ENCODE assay signal across 15 mouse cellular contexts in the genomic region with DNA sequence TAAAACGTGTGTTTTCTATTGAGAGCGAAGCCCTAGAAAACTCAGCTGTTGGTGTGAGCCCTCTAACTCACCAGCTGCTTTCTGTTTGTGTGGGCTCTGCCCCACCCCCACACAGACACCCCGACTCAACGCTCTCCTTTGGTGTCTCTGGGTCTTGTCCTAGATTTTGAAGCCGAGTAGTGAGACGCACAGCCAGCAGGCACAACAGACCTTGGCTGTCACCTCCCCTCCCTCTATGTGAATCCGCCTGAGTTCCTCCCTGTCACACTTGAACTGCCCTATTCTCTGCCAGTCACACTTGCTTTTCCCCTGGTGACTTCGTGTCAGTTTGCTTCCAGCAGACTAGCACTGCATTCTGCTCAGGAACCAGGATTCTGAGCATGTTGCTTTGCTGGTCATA. TPM values are rescaled to one million over a fixed set of nuclear protein-coding genes. Genes with fewer than 3 reads are reported as not detected.
DNase-seq lines count a peak whose midpoint lies in the region; ATAC-seq and TF ChIP-seq lines count a peak whose summit lies in the region.
"Had no signal": no experiment of that assay in that cellular context is flagged by ENCODE, and none has a peak within 500 bp of the region (broad histone marks: within the 10 kb centered on the region; RNA-seq: fewer than 3 reads in every experiment).

No protein-coding gene starts in this region.

- 46% methylated on average over 8 of the region's 8 CpGs for WGBS in kidney, postnatal 0 days
- 61% methylated on average over 8 of the region's 8 CpGs for WGBS in stomach, postnatal 0 days

- no peak for TF ChIP-seq CTCF in kidney, postnatal 0 days (IDR thresholded peaks at IDR 0.05; ENCODE audit: low read depth)
- no peak for TF ChIP-seq CTCF in G1E (IDR thresholded peaks at IDR 0.05; ENCODE audit: low read depth, low read length)
- TF ChIP-seq CTCF in stomach, postnatal 0 days (IDR thresholded peaks at IDR 0.05; ENCODE audit: low read depth) = no peak

- H3K9me3 ChIP-seq in kidney, postnatal 0 days (replicated peaks; ENCODE audit: low read length) = no peaks in the 10 kb centered on the region
- H3K9me3 ChIP-seq in G1E (replicated peaks) = no peaks in the 10 kb centered on the region
- H3K9me3 ChIP-seq in stomach, postnatal 0 days (ENCODE audit: control insufficient read depth, low read length) = no peaks in the 10 kb centered on the region
- H3K9me3 ChIP-seq: hindbrain, embryonic 10.5 days had no signal

- no peak overlapping the region for H3K9ac ChIP-seq in kidney, postnatal 0 days (ENCODE audit: low read depth, low read length)
- H3K9ac ChIP-seq in stomach, postnatal 0 days (ENCODE audit: low read length) = no peak overlapping the region
- H3K9ac ChIP-seq: liver, embryonic 14.5 days had no signal

- peaks cover 15% of the 10 kb centered on the region; the same call in 1 of the 2 replicates for H3K4me1 ChIP-seq in kidney, postnatal 0 days (replicated peaks; ENCODE audit: insufficient read depth, low read length)
- H3K4me1 ChIP-seq in G1E (ENCODE audit: insufficient read depth, low read depth, low read length) = peaks cover 98% of the 10 kb centered on the region
- H3K4me1 ChIP-seq in stomach, postnatal 0 days (replicated peaks; ENCODE audit: control insufficient read depth, insufficient read depth) = peaks cover 30% of the 10 kb centered on the region

- H3K27me3 ChIP-seq in kidney, postnatal 0 days (ENCODE audit: insufficient read depth, low read length) = no peaks in the 10 kb centered on the region
- no peaks in the 10 kb centered on the region for H3K27me3 ChIP-seq in G1E (ENCODE audit: insufficient read depth, low read length)
- no peaks in the 10 kb centered on the region for H3K27me3 ChIP-seq in stomach, postnatal 0 days (ENCODE audit: control insufficient read depth, insufficient read depth, low read length)

- peak; percentile 29 for DNase-seq in kidney, postnatal 0 days (ENCODE audit: low spot score)
- DNase-seq in kidney, postnatal 14 days = no peak
- no peak for DNase-seq in G1E (ENCODE audit: low spot score)
- peak; percentile 67 for DNase-seq in induced T-regulatory cell, adult 2 months (ENCODE audit: low read depth)
- DNase-seq in thymus, adult 18-20 months = peak; percentile 83 to 92
- DNase-seq in stomach, postnatal 0 days (ENCODE audit: low spot score) = no peak
- no peak for DNase-seq in neural tube, embryonic 10.5 days (ENCODE audit: extremely low spot score, low spot score)
- DNase-seq: cerebellum, adult 18-20 months; embryo, embryonic 11 days; kidney, adult 9 months; layer of hippocampus, adult 9-11 months; right cerebral cortex, adult 18-20 months had no signal

- H3K36me3 ChIP-seq in kidney, postnatal 0 days (ENCODE audit: insufficient read depth, low read length) = no peaks in the 10 kb centered on the region
- H3K36me3 ChIP-seq in G1E (replicated peaks) = peaks cover 69% of the 10 kb centered on the region
- H3K36me3 ChIP-seq in stomach, postnatal 0 days (ENCODE audit: control insufficient read depth, insufficient read depth, low read length) = no peaks in the 10 kb centered on the region
- H3K36me3 ChIP-seq: hindbrain, embryonic 10.5 days had no signal

- no peak overlapping the region for H3K4me3 ChIP-seq in kidney, postnatal 0 days (replicated peaks; ENCODE audit: low read depth, low read length)
- peak overlapping the region; percentile 85; the same call in 1 of the 2 replicates for H3K4me3 ChIP-seq in G1E (ENCODE audit: low read depth, low read length)
- H3K4me3 ChIP-seq in stomach, postnatal 0 days (ENCODE audit: low read depth, low read length) = no peak overlapping the region
- H3K4me3 ChIP-seq: hindbrain, embryonic 10.5 days had no signal

- no peak for TF ChIP-seq EP300 in stomach, postnatal 0 days (optimal IDR thresholded peaks at IDR 0.05)

- ATAC-seq in kidney, postnatal 0 days (replicated peaks; ENCODE audit: low FRiP score, low read depth) = no peak
- ATAC-seq in G1E (ENCODE audit: extremely low read depth, insufficient number of reproducible peaks, low FRiP score, poor library complexity, severe bottlenecking) = no peak
- no peak for ATAC-seq in stomach, postnatal 0 days (ENCODE audit: low FRiP score, low TSS enrichment)

- no peak overlapping the region for H3K4me2 ChIP-seq in kidney, postnatal 0 days (ENCODE audit: low read length)
- H3K4me2 ChIP-seq in stomach, postnatal 0 days (replicated peaks; ENCODE audit: low read depth) = no peak overlapping the region; the same call in 1 of the 2 replicates
- H3K4me2 ChIP-seq: midbrain, embryonic 11.5 days had no signal

- H3K27ac ChIP-seq in kidney, postnatal 0 days = no peak overlapping the region
- H3K27ac ChIP-seq in stomach, postnatal 0 days (replicated peaks) = no peak overlapping the region; the same call in 1 of the 2 replicates
- H3K27ac ChIP-seq: hindbrain, embryonic 10.5 days; liver, embryonic 14.5 days had no signal

RNA-seq across cellular contexts. Expression of a gene that starts 4.9 kb away (rescaled TPM):
- polyA plus RNA-seq in kidney, postnatal 0 days (2015; fragmentation: Nextera tagmentation; extraction: Ambion mirVana) = 9.8 and 10.0 TPM in 2 replicates
- total RNA-seq in G1E (2014; fragmentation: Nextera tagmentation) (21.1 and 23.5 TPM in 2 replicates), G1E (2017) (35.8 and 38.4 TPM in 2 replicates)
- 25.9 and 27.8 TPM in 2 replicates for polyA plus RNA-seq in G1E (2012)
- polyA plus RNA-seq in stomach, postnatal 0 days (2015; fragmentation: Nextera tagmentation; extraction: Ambion mirVana) = 13.4 and 13.9 TPM in 2 replicates

RNA-seq across cellular contexts. Expression of a gene that starts 46.4 kb away (rescaled TPM):
- 0.18 and 0.22 TPM in 2 replicates for polyA plus RNA-seq in kidney, postnatal 0 days (2015; fragmentation: Nextera tagmentation; extraction: Ambion mirVana)
- total RNA-seq in G1E (2014; fragmentation: Nextera tagmentation) = not detected in 2 replicates
- total RNA-seq in G1E (2017) = 0.16 and 0.23 TPM in 2 replicates
- 0.11 and 0.14 TPM in 2 replicates for polyA plus RNA-seq in G1E (2012)
- polyA plus RNA-seq in stomach, postnatal 0 days (2015; fragmentation: Nextera tagmentation; extraction: Ambion mirVana) = 0.29 and 0.45 TPM in 2 replicates

Comparison
In these comparisons a context has a peak if more than half of its experiments do, and no peak if none do; other contexts are left out.
1. DNase-seq: peak in kidney, postnatal 0 days (single experiment), induced T-regulatory cell, adult 2 months (single experiment) and thymus, adult 18-20 months (2 of 2); none in kidney, postnatal 14 days (single experiment), G1E (single experiment), stomach, postnatal 0 days (single experiment) and neural tube, embryonic 10.5 days (single experiment).